Mouse (Mus musculus): ENCODE results near the gene Tenm3. TPM values are rescaled to one million over a fixed set of nuclear protein-coding genes. Genes with fewer than 3 reads are reported as not detected.

Gene Tenm3
- total and polyA plus RNA-seq, 2 experiments from 2014 or later, result 25.0 to 160 TPM

GRCm38 (mm10) chr8:48783308-48783707 is 60.4 kb downstream of the Tenm3 start:
- DNase-seq (ENCODE audit: low spot score) (no peak), ATAC-seq (ENCODE audit: low FRiP score) (no peak)
- no peaks in the 10 kb centered on the region for H3K9me3 ChIP-seq (ENCODE audit: low read length)
- no peak for TF ChIP-seq CTCF (IDR thresholded peaks at IDR 0.05)
- 95% methylated on average over 9 of the region's 9 CpGs for WGBS
- H3K27ac ChIP-seq (ENCODE audit: low read depth, low read length), result no peak overlapping the region
- H3K27me3 ChIP-seq (ENCODE audit: insufficient read depth, low read length), result no peaks in the 10 kb centered on the region
- no peak overlapping the region for H3K9ac ChIP-seq (replicated peaks; ENCODE audit: low read length, poor library complexity, severe bottlenecking)
- no peaks in the 10 kb centered on the region for H3K36me3 ChIP-seq (ENCODE audit: insufficient read depth, low read length)
- H3K4me3 ChIP-seq (ENCODE audit: low read depth, low read length), result no peak overlapping the region
- H3K4me2 ChIP-seq (ENCODE audit: low read depth, low read length, poor library complexity, severe bottlenecking), result no peak overlapping the region
- no peaks in the 10 kb centered on the region for H3K4me1 ChIP-seq (ENCODE audit: insufficient read depth, low read length)

GRCm38 (mm10) chr8:48780628-48781027 is 63.1 kb downstream of the Tenm3 start:
- Histone ChIP-seq H3K9ac (replicated peaks; ENCODE audit: low read length, poor library complexity, severe bottlenecking) (no peak overlapping the region), H3K27ac (ENCODE audit: low read depth, low read length) (no peak overlapping the region), H3K36me3 (ENCODE audit: insufficient read depth, low read length) (no peaks in the 10 kb centered on the region), H3K4me2 (ENCODE audit: low read depth, low read length, poor library complexity, severe bottlenecking) (no peak overlapping the region), H3K4me1 (ENCODE audit: insufficient read depth, low read length) (peaks cover 2% of the 10 kb centered on the region; the same call in 1 of the 2 replicates), H3K9me3 (ENCODE audit: low read length) (no peaks in the 10 kb centered on the region), H3K27me3 (ENCODE audit: insufficient read depth, low read length) (no peaks in the 10 kb centered on the region), H3K4me3 (ENCODE audit: low read depth, low read length) (no peak overlapping the region)
- TF ChIP-seq CTCF (IDR thresholded peaks at IDR 0.05), result no peak
- DNase-seq (ENCODE audit: low spot score), result no peak
- ATAC-seq (ENCODE audit: low FRiP score), result no peak
- 85% methylated on average over 6 of the region's 6 CpGs for WGBS

GRCm38 (mm10) chr8:48779194-48779593 is 64.6 kb downstream of the Tenm3 start:
- Histone ChIP-seq H3K4me3 (ENCODE audit: low read depth, low read length) (no peak overlapping the region), H3K36me3 (ENCODE audit: insufficient read depth, low read length) (no peaks in the 10 kb centered on the region), H3K27ac (ENCODE audit: low read depth, low read length) (no peak overlapping the region), H3K4me2 (ENCODE audit: low read depth, low read length, poor library complexity, severe bottlenecking) (no peak overlapping the region), H3K9me3 (ENCODE audit: low read length) (no peaks in the 10 kb centered on the region), H3K4me1 (ENCODE audit: insufficient read depth, low read length) (peaks cover 5% of the 10 kb centered on the region; the same call in 1 of the 2 replicates), H3K27me3 (ENCODE audit: insufficient read depth, low read length) (no peaks in the 10 kb centered on the region), H3K9ac (replicated peaks; ENCODE audit: low read length, poor library complexity, severe bottlenecking) (no peak overlapping the region)
- 63% methylated on average over 4 of the region's 4 CpGs for WGBS
- no peak for TF ChIP-seq CTCF (IDR thresholded peaks at IDR 0.05)
- no peak for ATAC-seq (ENCODE audit: low FRiP score)
- DNase-seq (ENCODE audit: low spot score), result no peak

GRCm38 (mm10) chr8:48776081-48776480 is 67.7 kb downstream of the Tenm3 start:
- H3K9ac ChIP-seq (replicated peaks; ENCODE audit: low read length, poor library complexity, severe bottlenecking), result 0 out of 2 replicates have a peak overlapping the region, but pooled peaks have one; percentile 42
- ATAC-seq (ENCODE audit: low FRiP score) (peak; percentile 71; the same call in 1 of the 2 replicates), DNase-seq (ENCODE audit: low spot score) (no peak)
- no peaks in the 10 kb centered on the region for H3K27me3 ChIP-seq (ENCODE audit: insufficient read depth, low read length)
- no peak overlapping the region for H3K27ac ChIP-seq (ENCODE audit: low read depth, low read length)
- H3K36me3 ChIP-seq (ENCODE audit: insufficient read depth, low read length), result no peaks in the 10 kb centered on the region
- H3K9me3 ChIP-seq (ENCODE audit: low read length), result no peaks in the 10 kb centered on the region
- H3K4me1 ChIP-seq (ENCODE audit: insufficient read depth, low read length), result peaks cover 5% of the 10 kb centered on the region; the same call in 1 of the 2 replicates
- 15% methylated on average over 9 of the region's 9 CpGs for WGBS
- peak overlapping the region; percentile 42 for H3K4me2 ChIP-seq (ENCODE audit: low read depth, low read length, poor library complexity, severe bottlenecking)
- peak overlapping the region; percentile 14; the same call in 1 of the 2 replicates for H3K4me3 ChIP-seq (ENCODE audit: low read depth, low read length)
- no peak for TF ChIP-seq CTCF (IDR thresholded peaks at IDR 0.05)

- no peak for TF ChIP-seq CTCF (IDR thresholded peaks at IDR 0.05)
- Histone ChIP-seq H3K36me3 (ENCODE audit: insufficient read depth, low read length) (no peaks in the 10 kb centered on the region), H3K4me2 (ENCODE audit: low read depth, low read length, poor library complexity, severe bottlenecking) (peak overlapping the region; percentile 42), H3K27me3 (ENCODE audit: insufficient read depth, low read length) (no peaks in the 10 kb centered on the region), H3K4me3 (ENCODE audit: low read depth, low read length) (peak overlapping the region; percentile 14; the same call in 1 of the 2 replicates), H3K27ac (ENCODE audit: low read depth, low read length) (no peak overlapping the region), H3K4me1 (ENCODE audit: insufficient read depth, low read length) (peaks cover 5% of the 10 kb centered on the region; the same call in 1 of the 2 replicates), H3K9ac (replicated peaks; ENCODE audit: low read length, poor library complexity, severe bottlenecking) (peak overlapping the region; percentile 42; the same call in 1 of the 2 replicates), H3K9me3 (ENCODE audit: low read length) (no peaks in the 10 kb centered on the region)
- no peak for DNase-seq (ENCODE audit: low spot score)
- ATAC-seq (ENCODE audit: low FRiP score), result no peak; the same call in 1 of the 2 replicates
- 10% methylated on average over 9 of the region's 9 CpGs for WGBS
Observed at GRCm38 (mm10) chr8:48775531-48776037, 68.2 kb downstream of the Tenm3 start.

- Histone ChIP-seq H3K27ac (ENCODE audit: low read depth, low read length) (no peak overlapping the region), H3K4me2 (ENCODE audit: low read depth, low read length, poor library complexity, severe bottlenecking) (no peak overlapping the region), H3K27me3 (ENCODE audit: insufficient read depth, low read length) (no peaks in the 10 kb centered on the region), H3K4me3 (ENCODE audit: low read depth, low read length) (no peak overlapping the region), H3K9me3 (ENCODE audit: low read length) (no peaks in the 10 kb centered on the region), H3K36me3 (ENCODE audit: insufficient read depth, low read length) (no peaks in the 10 kb centered on the region), H3K4me1 (ENCODE audit: insufficient read depth, low read length) (peaks cover 5% of the 10 kb centered on the region; the same call in 1 of the 2 replicates), H3K9ac (replicated peaks; ENCODE audit: low read length, poor library complexity, severe bottlenecking) (no peak overlapping the region)
- DNase-seq (ENCODE audit: low spot score), result no peak
- 30% methylated on average over 4 of the region's 4 CpGs for WGBS
- TF ChIP-seq CTCF (IDR thresholded peaks at IDR 0.05), result no peak
- no peak for ATAC-seq (ENCODE audit: low FRiP score)
Observed at GRCm38 (mm10) chr8:48774837-48775236, 68.9 kb downstream of the Tenm3 start.
